Mouse (Mus musculus) lung, adult 2 months (tissue): ENCODE data around the gene Igsf9b.

Experiments
- CTCF ChIP-seq: fragments of 200-500 bp; IDR thresholded peaks from 2 replicates; pipeline ENCODE4 v1.5.1; 2011; ENCODE audit warnings: mild to moderate bottlenecking, low read length, control low read depth; ENCODE audit not compliant: insufficient read depth
- POLR2A ChIP-seq: fragments of 200-500 bp; IDR thresholded peaks from 2 replicates; pipeline ENCODE4 v1.6.1; 2011; ENCODE audit warnings: low read depth, mild to moderate bottlenecking, control low read depth, low read length, borderline replicate concordance; ENCODE audit errors: extremely low read depth

GRCm38 (mm10) chr9:27346541-27347269, 47.7 kb downstream of the Igsf9b start:
- no peak for TF ChIP-seq CTCF
- no peak for TF ChIP-seq POLR2A
